Mouse (Mus musculus) kidney, embryonic 15.5 days (tissue): ENCODE data around the gene Tat. TPM values are rescaled to one million over a fixed set of nuclear protein-coding genes. Genes with fewer than 3 reads are reported as not detected.
A peak's percentile ranks its signal among the peaks of the same experiment; 100 is the strongest.

Source experiments
- ATAC-seq: fragments of 200-750 bp; cut with Nextera tagmentation; replicated peaks from 2 replicates; pipeline ENCODE4 v1.8.0; 2017; ENCODE audit warnings: moderate TSS enrichment; ENCODE audit not compliant: low FRiP score
- H3K27ac ChIP-seq: fragments of 300-500 bp; sonication (generic); 2 replicates; pipeline ENCODE4 v1.5.1; 2015; ENCODE audit warnings: mild to moderate bottlenecking, inconsistent platforms
- H3K27me3 ChIP-seq: fragments of 300-500 bp; sonication (generic); 2 replicates; pipeline ENCODE4 v1.6.1; 2015; ENCODE audit warnings: inconsistent platforms
- H3K36me3 ChIP-seq: fragments of 300-500 bp; sonication (generic); 2 replicates; pipeline ENCODE4 v1.6.1; 2015; ENCODE audit warnings: inconsistent platforms
- H3K4me1 ChIP-seq: fragments of 300-500 bp; sonication (generic); 2 replicates; pipeline ENCODE4 v1.6.1; 2015; ENCODE audit warnings: inconsistent platforms
- H3K4me2 ChIP-seq: fragments of 300-500 bp; sonication (generic); 2 replicates; pipeline ENCODE4 v1.6.1; 2015; ENCODE audit warnings: moderate library complexity, mild to moderate bottlenecking, inconsistent platforms
- H3K4me3 ChIP-seq: fragments of 300-500 bp; sonication (generic); replicated peaks from 2 replicates; pipeline ENCODE4 v1.5.1; 2015; ENCODE audit warnings: mild to moderate bottlenecking, inconsistent platforms
- H3K9ac ChIP-seq: fragments of 300-500 bp; sonication (generic); 2 replicates; pipeline ENCODE4 v1.6.1; 2015; ENCODE audit warnings: mild to moderate bottlenecking, inconsistent platforms
- H3K9me3 ChIP-seq: fragments of 300-500 bp; sonication (generic); replicated peaks from 2 replicates; pipeline ENCODE4 v1.6.1; 2016; ENCODE audit warnings: inconsistent platforms
- WGBS: fragments of 180-500 bp; shearing (Covaris S2); methylation state at CpG from one replicate; pipeline ENCODE4 v1.1.7; 2015; ENCODE audit warnings: mixed read lengths; 5-methylcytosine and 5-hydroxymethylcytosine counted together
- polyA plus RNA-seq: library from polyadenylated mRNA; unstranded; fragments of >200 nt; fragmentation: Nextera tagmentation; extraction: Ambion mirVana; gene quantifications from 2 replicates; pipeline ENCODE4 v1.2.1, GENCODE M21; 2015

The Tat gene
- polyA plus RNA-seq, 1 experiment from 2014 or later = not detected

GRCm38 (mm10) chr8:109959112-109959511 is 31.1 kb upstream of the Tat start:
- ATAC-seq = no peak
- H3K9ac ChIP-seq = no peak overlapping the region
- H3K9me3 ChIP-seq = no peaks in the 10 kb centered on the region
- no peak overlapping the region for H3K27ac ChIP-seq
- H3K4me3 ChIP-seq = no peak overlapping the region
- H3K4me1 ChIP-seq = peaks cover 30% of the 10 kb centered on the region
- H3K4me2 ChIP-seq = no peak overlapping the region
- 86% methylated on average over 4 of the region's 4 CpGs for WGBS
- H3K36me3 ChIP-seq = no peaks in the 10 kb centered on the region
- H3K27me3 ChIP-seq = peaks cover 41% of the 10 kb centered on the region

- peak within 1 kb of the TSS; percentile 81 for H3K4me2 ChIP-seq
- H3K27ac ChIP-seq = no peak within 1 kb of the TSS
- WGBS = 2% methylated on average over 64 of the region's 64 CpGs
- H3K9me3 ChIP-seq = no peaks in the 10 kb centered on the region
- ATAC-seq = peak; percentile 76
- no peaks in the 10 kb centered on the region for H3K36me3 ChIP-seq
- H3K4me1 ChIP-seq = peaks cover 26% of the 10 kb centered on the region
- H3K27me3 ChIP-seq = peaks cover 39% of the 10 kb centered on the region
- 0 out of 2 replicates have a peak within 1 kb of the TSS, but pooled peaks have one; percentile 31 for H3K9ac ChIP-seq
- H3K4me3 ChIP-seq = peak within 1 kb of the TSS; percentile 52
These were observed 28.4 kb upstream of the Tat start, which contains the start of gene Marveld3 for GRCm38 (mm10) chr8:109961693-109962367. Gene Marveld3 (minus strand): TSS chr8:109962203.

- Histone ChIP-seq H3K36me3 (no peaks in the 10 kb centered on the region), H3K9ac (no peak overlapping the region), H3K4me1 (peaks cover 15% of the 10 kb centered on the region), H3K27me3 (peaks cover 40% of the 10 kb centered on the region), H3K27ac (no peak overlapping the region), H3K4me3 (no peak overlapping the region), H3K9me3 (no peaks in the 10 kb centered on the region), H3K4me2 (no peak overlapping the region)
- no peak for ATAC-seq
- 71% methylated on average over 9 of the region's 9 CpGs for WGBS
These were observed 27.3 kb upstream of the Tat start for GRCm38 (mm10) chr8:109962896-109963295.

- H3K36me3 ChIP-seq = no peaks in the 10 kb centered on the region
- peaks cover 45% of the 10 kb centered on the region for H3K27me3 ChIP-seq
- H3K4me1 ChIP-seq = peaks cover 11% of the 10 kb centered on the region
- no peaks in the 10 kb centered on the region for H3K9me3 ChIP-seq
- H3K4me3 ChIP-seq = no peak overlapping the region
- no peak for ATAC-seq
- H3K27ac ChIP-seq = no peak overlapping the region
- 74% methylated on average over 13 of the region's 13 CpGs for WGBS
- H3K9ac ChIP-seq = no peak overlapping the region
- H3K4me2 ChIP-seq = no peak overlapping the region
These were observed 26.8 kb upstream of the Tat start for GRCm38 (mm10) chr8:109963421-109963820.

GRCm38 (mm10) chr8:109964106-109964505 is 26.1 kb upstream of the Tat start:
- Histone ChIP-seq H3K36me3 (no peaks in the 10 kb centered on the region), H3K27ac (no peak overlapping the region), H3K4me2 (no peak overlapping the region), H3K4me3 (no peak overlapping the region), H3K27me3 (peaks cover 52% of the 10 kb centered on the region), H3K9ac (no peak overlapping the region), H3K9me3 (no peaks in the 10 kb centered on the region), H3K4me1 (peaks cover 11% of the 10 kb centered on the region)
- ATAC-seq = no peak
- WGBS = 82% methylated on average over 4 of the region's 4 CpGs

- no peak for ATAC-seq
- Histone ChIP-seq H3K9ac (no peak overlapping the region), H3K27ac (no peak overlapping the region), H3K4me2 (no peak overlapping the region), H3K9me3 (no peaks in the 10 kb centered on the region), H3K4me1 (no peaks in the 10 kb centered on the region), H3K36me3 (no peaks in the 10 kb centered on the region), H3K27me3 (peaks cover 33% of the 10 kb centered on the region), H3K4me3 (no peak overlapping the region)
- 62% methylated on average over 10 of the region's 10 CpGs for WGBS
These were observed 21.4 kb upstream of the Tat start for GRCm38 (mm10) chr8:109968837-109969236.

GRCm38 (mm10) chr8:109970323-109970722 is 19.9 kb upstream of the Tat start:
- no peak for ATAC-seq
- Histone ChIP-seq H3K9me3 (no peaks in the 10 kb centered on the region), H3K4me2 (no peak overlapping the region)

GRCm38 (mm10) chr8:109972901-109973300 is 17.3 kb upstream of the Tat start:
- no peak overlapping the region for H3K4me3 ChIP-seq
- no peaks in the 10 kb centered on the region for H3K4me1 ChIP-seq
- no peak overlapping the region for H3K9ac ChIP-seq
- no peak overlapping the region for H3K4me2 ChIP-seq
- ATAC-seq = no peak
- WGBS = 83% methylated on average over 4 of the region's 4 CpGs
- H3K9me3 ChIP-seq = peaks cover 3% of the 10 kb centered on the region; the same call in 1 of the 2 replicates
- no peaks in the 10 kb centered on the region for H3K36me3 ChIP-seq
- H3K27me3 ChIP-seq = peaks cover 33% of the 10 kb centered on the region
- H3K27ac ChIP-seq = no peak overlapping the region

More at GRCm38 (mm10) chr8:109970323-109970722, 19.9 kb upstream of the Tat start:
- 9% methylated on average over 9 of the region's 9 CpGs for WGBS
- Histone ChIP-seq H3K27ac (no peak overlapping the region), H3K36me3 (no peaks in the 10 kb centered on the region), H3K4me1 (no peaks in the 10 kb centered on the region), H3K4me3 (no peak overlapping the region), H3K27me3 (peaks cover 30% of the 10 kb centered on the region), H3K9ac (no peak overlapping the region)

GRCm38 (mm10) chr8:109979339-109979738 is 10.9 kb upstream of the Tat start:
- no peak overlapping the region for H3K4me2 ChIP-seq
- H3K36me3 ChIP-seq = no peaks in the 10 kb centered on the region
- H3K9me3 ChIP-seq = peaks cover 3% of the 10 kb centered on the region; the same call in 1 of the 2 replicates
- peaks cover 34% of the 10 kb centered on the region for H3K27me3 ChIP-seq
- no peaks in the 10 kb centered on the region for H3K4me1 ChIP-seq
- H3K4me3 ChIP-seq = no peak overlapping the region
- WGBS = 75% methylated on average over 6 of the region's 6 CpGs
- no peak overlapping the region for H3K9ac ChIP-seq
- ATAC-seq = no peak
- no peak overlapping the region for H3K27ac ChIP-seq

- Histone ChIP-seq H3K9me3 (no peaks in the 10 kb centered on the region), H3K9ac (no peak overlapping the region), H3K36me3 (no peaks in the 10 kb centered on the region), H3K4me3 (no peak overlapping the region), H3K27me3 (peaks cover 38% of the 10 kb centered on the region), H3K4me1 (no peaks in the 10 kb centered on the region), H3K27ac (no peak overlapping the region), H3K4me2 (no peak overlapping the region)
- no peak for ATAC-seq
- 86% methylated on average over 15 of the region's 15 CpGs for WGBS
These were observed 7.7 kb upstream of the Tat start for GRCm38 (mm10) chr8:109982386-109983105.

- Histone ChIP-seq H3K4me3 (no peak overlapping the region), H3K4me1 (no peaks in the 10 kb centered on the region), H3K9ac (no peak overlapping the region), H3K27ac (no peak overlapping the region), H3K36me3 (no peaks in the 10 kb centered on the region), H3K27me3 (peaks cover 38% of the 10 kb centered on the region), H3K4me2 (no peak overlapping the region), H3K9me3 (no peaks in the 10 kb centered on the region)
- ATAC-seq = no peak
- 42% methylated on average over 5 of the region's 5 CpGs for WGBS
These were observed 6.3 kb upstream of the Tat start for GRCm38 (mm10) chr8:109983944-109984343.

- no peaks in the 10 kb centered on the region for H3K36me3 ChIP-seq
- no peak overlapping the region for H3K4me2 ChIP-seq
- no peaks in the 10 kb centered on the region for H3K4me1 ChIP-seq
- H3K27me3 ChIP-seq = peaks cover 29% of the 10 kb centered on the region
- no peak overlapping the region for H3K27ac ChIP-seq
- no peak overlapping the region for H3K9ac ChIP-seq
- WGBS = 62% methylated on average over 7 of the region's 7 CpGs
- no peaks in the 10 kb centered on the region for H3K9me3 ChIP-seq
- no peak for ATAC-seq
- H3K4me3 ChIP-seq = no peak overlapping the region
These were observed 3.9 kb upstream of the Tat start for GRCm38 (mm10) chr8:109986384-109986783.
